Mouse (Mus musculus): ENCODE data around the gene Spata13. TPM values are rescaled to one million over a fixed set of nuclear protein-coding genes. Genes with fewer than 3 reads are reported as not detected.

Gene Spata13
- total and polyA plus RNA-seq, 3 experiments, result 0.39 to 1.5 TPM; not detected in 1

- Histone ChIP-seq H3K4me1 (ENCODE audit: control insufficient read depth in 1 of 2, insufficient read depth in 2 of 2, low read length in 2 of 2) (no peaks in the 10 kb centered on the region), H3K27me3 (ENCODE audit: control insufficient read depth in 1 of 2, insufficient read depth in 2 of 2, low read length in 2 of 2) (no peaks in the 10 kb centered on the region)
- TF ChIP-seq CHD2 (IDR thresholded peaks at IDR 0.05; ENCODE audit: low read length), result no peak
- TF ChIP-seq TBP (IDR thresholded peaks at IDR 0.05; ENCODE audit: low read depth, low read length), result no peak
- TF ChIP-seq RAD21 (IDR thresholded peaks at IDR 0.05; ENCODE audit: low read depth, low read length), result no peak
- no peak for TF ChIP-seq GABPA (IDR thresholded peaks at IDR 0.05; ENCODE audit: low read depth, low read length)
- no peak for TF ChIP-seq USF2 (IDR thresholded peaks at IDR 0.05; ENCODE audit: borderline replicate concordance in 1 of 2, insufficient read depth in 1 of 2, low read depth in 1 of 2, low read length in 2 of 2)
- TF ChIP-seq CHD1 (IDR thresholded peaks at IDR 0.05; ENCODE audit: low read depth, low read length), result no peak
- TF ChIP-seq ZMIZ1 (IDR thresholded peaks at IDR 0.05; ENCODE audit: low read depth, low read length), result no peak
- no peak for TF ChIP-seq POLR2AphosphoS5 (IDR thresholded peaks at IDR 0.05; ENCODE audit: borderline replicate concordance, low read depth, low read length)
- no peak for TF ChIP-seq MXI1 (IDR thresholded peaks at IDR 0.05; ENCODE audit: low read depth, low read length)
- TF ChIP-seq POLR2A (IDR thresholded peaks at IDR 0.05; ENCODE audit: control insufficient read depth in 1 of 2, insufficient read depth in 1 of 2, low read depth in 1 of 2, low read length in 2 of 2, poor library complexity in 1 of 2), result no peak
- no peak for TF ChIP-seq MAFK (IDR thresholded peaks at IDR 0.05; ENCODE audit: borderline replicate concordance, low read depth, low read length)
- no peak for TF ChIP-seq ZNF384 (IDR thresholded peaks at IDR 0.05; ENCODE audit: low read depth, low read length)
- no peak for TF ChIP-seq ZC3H11A (IDR thresholded peaks at IDR 0.05; ENCODE audit: low read depth, low read length)
- no peak for TF ChIP-seq GATA1 (IDR thresholded peaks at IDR 0.05; ENCODE audit: low read depth, low read length)
- TF ChIP-seq MAZ (IDR thresholded peaks at IDR 0.05; ENCODE audit: low read depth, low read length), result no peak
- TF ChIP-seq POLR2AphosphoS2 (IDR thresholded peaks at IDR 0.05; ENCODE audit: low read length), result no peak
- no peak for TF ChIP-seq MEF2A (IDR thresholded peaks at IDR 0.05; ENCODE audit: extremely low read depth, insufficient replicate concordance, low read depth, low read length, poor library complexity, severe bottlenecking)
- TF ChIP-seq NELFE (IDR thresholded peaks at IDR 0.05; ENCODE audit: low read depth, low read length), result no peak
- no peak for TF ChIP-seq ELF1 (IDR thresholded peaks at IDR 0.05; ENCODE audit: low read depth, low read length)
- no peak for TF ChIP-seq KAT2A (conservative IDR thresholded peaks at IDR 0.05; ENCODE audit: low read depth, low read length)
These were observed 29.6 kb downstream of the Spata13 start for GRCm38 (mm10) chr14:60663309-60663940.

GRCm38 (mm10) chr14:60664641-60665040 lies 30.8 kb downstream of the Spata13 start:
- Histone ChIP-seq H3K36me3 (ENCODE audit: control insufficient read depth in 1 of 2, insufficient read depth in 2 of 2, low read length in 2 of 2) (no peaks in the 10 kb centered on the region), H3K9me3 (replicated peaks; ENCODE audit: insufficient read depth, low read length) (no peaks in the 10 kb centered on the region), H3K4me1 (ENCODE audit: control insufficient read depth in 1 of 2, insufficient read depth in 2 of 2, low read length in 2 of 2) (no peaks in the 10 kb centered on the region), H3K4me3 (ENCODE audit: control insufficient read depth in 1 of 2, insufficient read depth in 1 of 2, low read depth in 2 of 2, low read length in 2 of 2) (no peak overlapping the region), H3K27ac (ENCODE audit: control insufficient read depth, low read depth, low read length) (no peak overlapping the region), H3K79me2 (ENCODE audit: control insufficient read depth, insufficient read depth, low read length, poor library complexity) (no peaks in the 10 kb centered on the region), H3K9ac (ENCODE audit: control insufficient read depth, low read depth, low read length, poor library complexity, severe bottlenecking) (no peak overlapping the region), H3K27me3 (ENCODE audit: control insufficient read depth in 1 of 2, insufficient read depth in 2 of 2, low read length in 2 of 2) (no peaks in the 10 kb centered on the region)
- DNase-seq (ENCODE audit: low read depth, low spot score), result no peak
- TF ChIP-seq ETS1 (IDR thresholded peaks at IDR 0.05; ENCODE audit: low read depth, low read length), result no peak
- no peak for TF ChIP-seq RAD21 (IDR thresholded peaks at IDR 0.05; ENCODE audit: low read depth, low read length)
- no peak for TF ChIP-seq POLR2AphosphoS5 (IDR thresholded peaks at IDR 0.05; ENCODE audit: borderline replicate concordance, low read depth, low read length)
- no peak for TF ChIP-seq SMC3 (IDR thresholded peaks at IDR 0.05; ENCODE audit: low read depth, low read length)
- TF ChIP-seq BHLHE40 (IDR thresholded peaks at IDR 0.05; ENCODE audit: borderline replicate concordance, low read depth, low read length), result no peak
- TF ChIP-seq MYC (IDR thresholded peaks at IDR 0.05; ENCODE audit: low read depth, low read length), result no peak
- no peak for TF ChIP-seq TBP (IDR thresholded peaks at IDR 0.05; ENCODE audit: low read depth, low read length)
- TF ChIP-seq MAX (IDR thresholded peaks at IDR 0.05; ENCODE audit: low read length), result no peak
- no peak for TF ChIP-seq ZKSCAN1 (IDR thresholded peaks at IDR 0.05; ENCODE audit: low read depth, low read length)
- no peak for TF ChIP-seq HCFC1 (IDR thresholded peaks at IDR 0.05; ENCODE audit: low read depth, low read length)
- no peak for TF ChIP-seq EP300 (IDR thresholded peaks at IDR 0.05; ENCODE audit: low read depth in 1 of 2, low read length in 2 of 2)
- no peak for TF ChIP-seq UBTF (IDR thresholded peaks at IDR 0.05; ENCODE audit: borderline replicate concordance, insufficient read depth, low read depth, low read length)
- no peak for TF ChIP-seq E2F4 (IDR thresholded peaks at IDR 0.05; ENCODE audit: borderline replicate concordance, low read depth, low read length)
- no peak for TF ChIP-seq MEF2A (IDR thresholded peaks at IDR 0.05; ENCODE audit: extremely low read depth, insufficient replicate concordance, low read depth, low read length, poor library complexity, severe bottlenecking)
- TF ChIP-seq POLR2AphosphoS2 (IDR thresholded peaks at IDR 0.05; ENCODE audit: low read length), result no peak
- no peak for TF ChIP-seq MAFK (IDR thresholded peaks at IDR 0.05; ENCODE audit: borderline replicate concordance, low read depth, low read length)
- TF ChIP-seq KAT2A (conservative IDR thresholded peaks at IDR 0.05; ENCODE audit: low read depth, low read length), result no peak
- no peak for TF ChIP-seq ZC3H11A (IDR thresholded peaks at IDR 0.05; ENCODE audit: low read depth, low read length)

More at GRCm38 (mm10) chr14:60663309-60663940, 29.6 kb downstream of the Spata13 start:
- Histone ChIP-seq H3K27ac (ENCODE audit: control insufficient read depth, low read depth, low read length) (no peak overlapping the region), H3K9ac (ENCODE audit: control insufficient read depth, low read depth, low read length, poor library complexity, severe bottlenecking) (no peak overlapping the region), H3K36me3 (ENCODE audit: control insufficient read depth in 1 of 2, insufficient read depth in 2 of 2, low read length in 2 of 2) (no peaks in the 10 kb centered on the region), H3K4me3 (ENCODE audit: control insufficient read depth in 1 of 2, insufficient read depth in 1 of 2, low read depth in 2 of 2, low read length in 2 of 2) (no peak overlapping the region), H3K9me3 (replicated peaks; ENCODE audit: insufficient read depth, low read length) (no peaks in the 10 kb centered on the region), H3K79me2 (ENCODE audit: control insufficient read depth, insufficient read depth, low read length, poor library complexity) (no peaks in the 10 kb centered on the region)
- DNase-seq (ENCODE audit: low read depth, low spot score), result no peak

All from MEL (cell line).